Mouse (Mus musculus) ES-E14 (cell line): ENCODE measurements around the gene Epop. TPM values are rescaled to one million over a fixed set of nuclear protein-coding genes. Genes with fewer than 3 reads are reported as not detected.

ENCODE experiments used
- DNase-seq: peaks from one replicate; pipeline ENCODE4 v3.0.0-alpha.2; 2013; ENCODE audit warnings: low read depth, low spot score
- H3K27ac ChIP-seq: 2 replicates; pipeline ENCODE4 v1.5.1; 2012; ENCODE audit warnings: low read depth, mild to moderate bottlenecking, low read length, moderate library complexity, mixed read lengths; ENCODE audit not compliant: poor library complexity, insufficient read depth, severe bottlenecking
- H3K36me3 ChIP-seq: 2 replicates; pipeline ENCODE4 v1.6.1; 2012; ENCODE audit warnings: mild to moderate bottlenecking, low read length, moderate library complexity, mixed read lengths; ENCODE audit not compliant: control insufficient read depth, poor library complexity, insufficient read depth, severe bottlenecking
- H3K4me1 ChIP-seq, 2 experiments: fragments of 150-350 bp in 1 of 2; sonication (generic) in 1 of 2; 2 replicates each; pipeline ENCODE4 v1.6.1; 2012; ENCODE audit warnings: low read length in 2 of 2, mild to moderate bottlenecking in 1 of 2, mixed read lengths in 1 of 2; ENCODE audit not compliant: control insufficient read depth in 2 of 2, insufficient read depth in 2 of 2, poor library complexity in 1 of 2
- H3K4me3 ChIP-seq, 2 experiments: fragments of 150-350 bp in 1 of 2; sonication (generic) in 1 of 2; 2 replicates each; pipeline ENCODE4 v1.5.1; 2012; ENCODE audit warnings: low read length in 2 of 2, low read depth in 1 of 2, mild to moderate bottlenecking in 1 of 2, mixed read lengths in 1 of 2; ENCODE audit not compliant: insufficient read depth in 1 of 2, poor library complexity in 1 of 2, severe bottlenecking in 1 of 2
- H3K9ac ChIP-seq: 2 replicates; pipeline ENCODE4 v1.6.1; 2012; ENCODE audit warnings: low read depth, mild to moderate bottlenecking, low read length, mixed read lengths; ENCODE audit not compliant: poor library complexity, insufficient read depth, severe bottlenecking
- H3K9me3 ChIP-seq: fragments of 150-350 bp; sonication (generic); 2 replicates; pipeline ENCODE4 v1.6.1; 2012; ENCODE audit warnings: low read depth, mild to moderate bottlenecking, low read length; ENCODE audit not compliant: control insufficient read depth, insufficient read depth
- CHD2 ChIP-seq: IDR thresholded peaks from 2 replicates; pipeline ENCODE4 v1.6.1; 2014; ENCODE audit warnings: mild to moderate bottlenecking, low read depth, low read length, inconsistent platforms
- HCFC1 ChIP-seq: IDR thresholded peaks from 2 replicates; pipeline ENCODE4 v1.6.1; 2012; ENCODE audit warnings: low read length, inconsistent platforms, borderline replicate concordance; ENCODE audit not compliant: insufficient read depth
- MAFK ChIP-seq: IDR thresholded peaks from 2 replicates; pipeline ENCODE4 v1.6.1; 2014; ENCODE audit warnings: mild to moderate bottlenecking, low read depth, low read length, inconsistent platforms; ENCODE audit not compliant: insufficient read depth
- ZC3H11A ChIP-seq: IDR thresholded peaks from 2 replicates; pipeline ENCODE4 v1.6.1; 2012; ENCODE audit warnings: low read depth, mild to moderate bottlenecking, inconsistent platforms, low read length, borderline replicate concordance
- ZNF384 ChIP-seq: IDR thresholded peaks from 2 replicates; pipeline ENCODE4 v1.6.1; 2012; ENCODE audit warnings: low read depth, low read length, inconsistent platforms
- in situ Hi-C, 2 experiments: fragments of 600-800 bp; cut with MboI; formaldehyde crosslinking; loops; one replicate each; pipeline ENCODE4 v1.15.1; 2025; ENCODE audit warnings: low sequenced_read_pairs in 2 of 2, inconsistent platforms in 1 of 2; ENCODE audit not compliant: unreplicated experiment in 2 of 2
- total RNA-seq: library from RNA; depleted of rRNA; stranded (reverse); fragments of 300-350 nt; gene quantifications from 2 replicates; pipeline ENCODE4 v1.2.3, GENCODE M21; 2012

The Epop gene
- total RNA-seq, 1 experiment, result 109 TPM

- Histone ChIP-seq H3K9me3 (no peaks in the 10 kb centered on the region), H3K27ac (peak overlapping the region; percentile 100), H3K36me3 (peaks cover 18% of the 10 kb centered on the region), H3K4me1 (peaks cover 6 to 14% of the 10 kb centered on the region in 2 experiments; a peak in 2 of 4 replicates), H3K4me3 (peak overlapping the region; percentile 53 to 91), H3K9ac (peak overlapping the region; percentile 96)
- peak; percentile 100 for DNase-seq
- in situ Hi-C loops, result no loop called here
- TF ChIP-seq ZNF384, result peak; percentile 58; the same call in 1 of the 2 replicates
- no peak for TF ChIP-seq MAFK
- TF ChIP-seq CHD2, result peak; percentile 78
- TF ChIP-seq ZC3H11A, result 0 out of 2 replicates have a peak, but pooled peaks have one; percentile 27
- peak; percentile 61; the same call in 1 of the 2 replicates for TF ChIP-seq HCFC1
Observed at GRCm38 (mm10) chr11:97662207-97662892, 32.8 kb upstream of the Epop start.

DNA sequence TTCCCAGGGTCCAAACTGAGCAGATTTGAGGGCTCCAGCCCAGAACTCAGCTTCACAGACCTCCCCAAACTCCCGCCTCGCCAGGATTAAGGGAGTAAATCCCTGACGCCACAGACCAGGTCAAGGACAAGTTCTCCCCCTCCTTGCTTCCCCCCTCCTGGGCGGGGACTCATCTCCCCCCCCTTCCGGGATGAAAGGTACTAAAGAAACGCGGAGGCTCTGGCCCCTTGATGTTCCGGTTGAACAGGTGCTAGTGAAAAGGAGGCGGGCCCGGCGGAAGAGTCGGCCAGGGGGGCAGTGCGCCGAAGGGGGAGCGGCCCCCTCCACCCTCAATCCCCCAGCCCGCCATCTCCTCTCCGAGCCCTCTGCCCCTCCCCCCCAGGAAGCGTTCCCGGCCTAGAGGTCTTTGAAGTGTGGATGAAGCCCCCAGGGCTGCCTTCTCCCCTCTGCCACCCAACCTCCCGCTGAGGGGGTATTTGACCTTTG is 32.2 kb upstream of the Epop start:
- Histone ChIP-seq H3K36me3 (peaks cover 13% of the 10 kb centered on the region), H3K4me1 (peaks cover 10 to 13% of the 10 kb centered on the region in 2 experiments; a peak in 3 of 4 replicates), H3K27ac (peak overlapping the region; percentile 100), H3K4me3 (peak overlapping the region; percentile 82 to 96), H3K9me3 (no peaks in the 10 kb centered on the region), H3K9ac (peak overlapping the region; percentile 81)
- in situ Hi-C loops, result no loop called here
- TF ChIP-seq HCFC1, result peak; percentile 40; the same call in 1 of the 2 replicates
- no peak for TF ChIP-seq MAFK
- peak; percentile 99 for DNase-seq

- Histone ChIP-seq H3K9ac (peak overlapping the region; percentile 81), H3K36me3 (peaks cover 10% of the 10 kb centered on the region), H3K9me3 (no peaks in the 10 kb centered on the region), H3K4me1 (peaks cover 10 to 15% of the 10 kb centered on the region in 2 experiments; a peak in 3 of 4 replicates), H3K27ac (peak overlapping the region; percentile 100), H3K4me3 (peak overlapping the region; percentile 82 to 96)
- in situ Hi-C loops, result no loop called here
- TF ChIP-seq ZC3H11A, result no peak
- TF ChIP-seq ZNF384, result no peak
- TF ChIP-seq MAFK, result no peak
- no peak for TF ChIP-seq HCFC1
- no peak for TF ChIP-seq CHD2
- no peak for DNase-seq
Observed at GRCm38 (mm10) chr11:97660734-97661647, 31.5 kb upstream of the Epop start.

DNA sequence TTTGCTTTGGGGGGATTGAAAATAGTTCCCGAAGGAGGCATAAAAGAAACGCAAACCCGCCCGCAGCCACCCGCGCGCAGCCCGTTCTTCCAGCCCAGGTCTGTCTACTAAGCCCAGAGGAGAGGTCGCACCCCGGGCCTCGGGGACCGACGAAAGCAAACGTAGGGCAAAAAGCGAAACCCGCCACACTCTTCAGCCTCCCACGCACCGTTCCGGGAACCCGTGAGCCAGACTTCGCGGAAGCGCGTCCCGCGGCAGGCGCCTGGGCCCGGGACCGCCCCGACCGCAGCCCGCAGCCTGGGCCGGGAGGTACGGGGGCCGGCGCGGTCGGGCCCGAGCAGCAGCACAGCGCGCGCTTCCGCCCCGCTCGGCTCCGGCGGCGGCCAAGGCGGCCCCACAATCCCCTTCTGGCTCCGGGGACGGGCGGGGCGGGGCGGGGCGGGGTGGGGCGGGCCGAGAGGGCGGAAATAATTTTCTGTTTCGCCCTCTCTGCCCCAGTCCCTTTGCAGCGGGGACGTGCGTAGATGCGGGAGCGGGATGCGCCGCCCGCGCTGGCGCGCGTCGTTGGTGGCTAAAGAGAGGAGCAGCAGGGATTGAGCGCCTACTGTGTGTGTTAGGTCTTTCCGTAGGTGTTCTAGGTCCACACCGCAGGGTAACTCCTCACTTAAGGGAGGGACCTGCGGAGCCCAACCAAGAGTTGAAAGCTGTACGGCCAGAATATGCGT is 30.6 kb upstream of the Epop start:
- peaks cover 12 to 14% of the 10 kb centered on the region in 2 experiments for H3K4me1 ChIP-seq
- H3K27ac ChIP-seq, result peak overlapping the region; percentile 100
- TF ChIP-seq ZNF384 (no peak), CHD2 (no peak), HCFC1 (no peak), MAFK (no peak), ZC3H11A (no peak)
- H3K4me3 ChIP-seq, result peak overlapping the region; percentile 89 to 96
- H3K9me3 ChIP-seq, result no peaks in the 10 kb centered on the region
- in situ Hi-C loops, result no loop called here
- DNase-seq, result no peak
- H3K9ac ChIP-seq, result peak overlapping the region; percentile 98
- H3K36me3 ChIP-seq, result peaks cover 3% of the 10 kb centered on the region; the same call in 1 of the 2 replicates
